Mouse (Mus musculus) liver, embryonic 11.5 days (tissue): Measurements from ENCODE around the gene Sfrp5. TPM values are rescaled to one million over a fixed set of nuclear protein-coding genes. Genes with fewer than 3 reads are reported as not detected.

ENCODE experiments used
- ATAC-seq: fragments of 200-750 bp; cut with Nextera tagmentation; replicated peaks from 2 replicates; pipeline ENCODE4 v1.8.0; 2017; ENCODE audit warnings: moderate number of reproducible peaks, mild to moderate bottlenecking, moderate TSS enrichment, moderate library complexity; ENCODE audit not compliant: low FRiP score
- DNase-seq: peaks from one replicate; pipeline ENCODE4 v3.0.0-alpha.2; 2017; ENCODE audit warnings: low spot score
- H3K27ac ChIP-seq: fragments of 300-500 bp; sonication (generic); 2 replicates; pipeline ENCODE4 v1.5.1; 2014; ENCODE audit warnings: mild to moderate bottlenecking, low read depth, low read length, control low read depth
- H3K27me3 ChIP-seq: fragments of 300-500 bp; sonication (generic); replicated peaks from 2 replicates; pipeline ENCODE4 v1.6.1; 2014; ENCODE audit warnings: low read length, mixed read lengths; ENCODE audit not compliant: control insufficient read depth, insufficient read depth
- H3K36me3 ChIP-seq: fragments of 300-500 bp; sonication (generic); 2 replicates; pipeline ENCODE4 v1.6.1; 2014; ENCODE audit warnings: mild to moderate bottlenecking, low read length, moderate library complexity, mixed read lengths; ENCODE audit not compliant: control insufficient read depth, insufficient read depth
- H3K4me1 ChIP-seq: fragments of 300-500 bp; sonication (generic); replicated peaks from 2 replicates; pipeline ENCODE4 v1.6.1; 2014; ENCODE audit warnings: low read length, mixed read lengths; ENCODE audit not compliant: control insufficient read depth, insufficient read depth
- H3K4me2 ChIP-seq: fragments of 300-500 bp; sonication (generic); 2 replicates; pipeline ENCODE4 v1.6.1; 2014; ENCODE audit warnings: mild to moderate bottlenecking, control low read depth, moderate library complexity
- H3K4me3 ChIP-seq: fragments of 300-500 bp; sonication (generic); 2 replicates; pipeline ENCODE4 v1.5.1; 2014; ENCODE audit warnings: low read depth, low read length, control low read depth
- H3K9ac ChIP-seq: fragments of 300-500 bp; sonication (generic); 2 replicates; pipeline ENCODE4 v1.6.1; 2014; ENCODE audit warnings: low read depth, low read length, control low read depth
- H3K9me3 ChIP-seq: fragments of 300-500 bp; sonication (generic); 2 replicates; pipeline ENCODE4 v1.6.1; 2016; ENCODE audit warnings: low read length, inconsistent platforms, mixed read lengths; ENCODE audit not compliant: control insufficient read depth
- WGBS: fragments of 180-500 bp; shearing (Covaris S2); extraction: QIAGEN DNeasy Blood & Tissue Kit; methylation state at CpG from one replicate; pipeline ENCODE4 v1.1.7; 2014; 5-methylcytosine and 5-hydroxymethylcytosine counted together
- polyA plus RNA-seq: library from polyadenylated mRNA; unstranded; fragments of >200 nt; fragmentation: Nextera tagmentation; extraction: Ambion mirVana; gene quantifications from 2 replicates; pipeline ENCODE4 v1.2.1, GENCODE M21; 2014

Sfrp5 gene
- polyA plus RNA-seq, 1 experiment from 2014 or later, result 3.5 TPM

DNA sequence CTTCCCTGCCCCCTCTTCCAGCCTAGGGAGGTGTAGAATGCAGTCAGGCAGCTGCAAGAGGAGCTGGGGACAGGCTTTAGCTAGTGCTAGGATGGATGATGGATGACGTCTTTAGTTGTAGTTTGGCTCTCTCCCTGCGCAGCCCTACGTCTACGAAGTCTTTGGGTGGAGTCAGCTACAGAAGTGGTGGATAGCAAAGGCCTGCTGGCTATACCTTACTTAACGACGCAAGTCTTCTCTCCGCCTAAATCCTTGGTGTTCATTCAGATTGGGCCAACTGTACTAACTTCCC is 53.5 kb downstream of the Sfrp5 start:
- Histone ChIP-seq H3K27ac (no peak overlapping the region), H3K9me3 (no peaks in the 10 kb centered on the region), H3K9ac (peak overlapping the region; percentile 70), H3K4me3 (peak overlapping the region; percentile 68), H3K27me3 (peaks cover 17% of the 10 kb centered on the region), H3K36me3 (no peaks in the 10 kb centered on the region), H3K4me1 (peaks cover 17% of the 10 kb centered on the region), H3K4me2 (peak overlapping the region; percentile 89)
- ATAC-seq (no peak; the same call in 1 of the 2 replicates), DNase-seq (no peak)
- 28% methylated on average over 7 of the region's 7 CpGs for WGBS

Other genes with a start within 250 kb of the Sfrp5 start
- 27.9 and 29.1 TPM in 2 replicates for gene Mms19, start 221.1 kb downstream of the Sfrp5 start, polyA plus RNA-seq
- gene Ubtd1, start 220.5 kb downstream of the Sfrp5 start, polyA plus RNA-seq, result 6.7 and 7.3 TPM in 2 replicates
- not detected in 2 replicates for gene Ankrd2, start 166.3 kb downstream of the Sfrp5 start, polyA plus RNA-seq
- gene Hoga1, start 156.6 kb downstream of the Sfrp5 start, polyA plus RNA-seq, result 8.1 and 10.1 TPM in 2 replicates
- 0.13 and 0.40 TPM in 2 replicates for gene 4933411K16Rik, start 150.0 kb downstream of the Sfrp5 start, polyA plus RNA-seq
- gene Morn4, start 115.9 kb downstream of the Sfrp5 start, polyA plus RNA-seq, result 9.3 and 10.5 TPM in 2 replicates
- 17.6 and 18.1 TPM in 2 replicates for gene Pi4k2a, start 111.8 kb downstream of the Sfrp5 start, polyA plus RNA-seq
- gene Avpi1, start 73.2 kb downstream of the Sfrp5 start, polyA plus RNA-seq, result 19.9 and 21.6 TPM in 2 replicates
- gene Marveld1, start 54.9 kb downstream of the Sfrp5 start, polyA plus RNA-seq, result 4.3 and 5.4 TPM in 2 replicates
- 15.2 and 15.8 TPM in 2 replicates for gene Zfyve27, start 38.3 kb downstream of the Sfrp5 start, polyA plus RNA-seq
- gene Golga7b, start 45.3 kb upstream of the Sfrp5 start, polyA plus RNA-seq, result not detected in 2 replicates
- gene Crtac1, start 229.5 kb upstream of the Sfrp5 start, polyA plus RNA-seq, result 0.06 and 0.10 TPM in 2 replicates